Mouse (Mus musculus) spleen, adult 2 months (tissue): ENCODE measurements around the gene Gm10228.
"Not testable (repeated sequence)": the region's sequence is repeated elsewhere in the genome, so short reads cannot be mapped to it uniquely, and the experiment has no call there.

Experiments
- CTCF ChIP-seq: fragments of 200-500 bp; IDR thresholded peaks from 2 replicates; pipeline ENCODE4 v1.5.1; 2011; ENCODE audit warnings: mild to moderate bottlenecking, inconsistent platforms; ENCODE audit not compliant: insufficient read depth, insufficient read length, insufficient replicate concordance; ENCODE audit errors: extremely low read depth
- POLR2A ChIP-seq: fragments of 200-500 bp; IDR thresholded peaks from 2 replicates; pipeline ENCODE4 v1.6.1; 2011; ENCODE audit warnings: low read depth, low read length, inconsistent platforms

GRCm38 (mm10) chr16:89063902-89064301, 22.6 kb upstream of the Gm10228 start, which contains the start of gene 1110025L11Rik:
- TF ChIP-seq POLR2A, CTCF: not testable (repeated sequence)
